Mouse (Mus musculus) heart, embryonic 11.5 days (tissue): ENCODE measurements around the gene Naa35. TPM values are rescaled to one million over a fixed set of nuclear protein-coding genes. Genes with fewer than 3 reads are reported as not detected.

Experiments
- ATAC-seq: fragments of 200-750 bp; cut with Nextera tagmentation; replicated peaks from 2 replicates; pipeline ENCODE4 v1.8.0; 2017; ENCODE audit warnings: moderate library complexity; ENCODE audit not compliant: insufficient number of reproducible peaks, low FRiP score, low TSS enrichment
- H3K27ac ChIP-seq: fragments of 300-500 bp; sonication (generic); 2 replicates; pipeline ENCODE4 v1.5.1; 2014; ENCODE audit warnings: mild to moderate bottlenecking, low read depth, low read length
- H3K27me3 ChIP-seq: fragments of 300-500 bp; sonication (generic); 2 replicates; pipeline ENCODE4 v1.6.1; 2014; ENCODE audit warnings: mild to moderate bottlenecking, low read length, mixed read lengths; ENCODE audit not compliant: control insufficient read depth, insufficient read depth
- H3K36me3 ChIP-seq: fragments of 300-500 bp; sonication (generic); 2 replicates; pipeline ENCODE4 v1.6.1; 2014; ENCODE audit warnings: mild to moderate bottlenecking, low read length, moderate library complexity, mixed read lengths; ENCODE audit not compliant: control insufficient read depth, insufficient read depth
- H3K4me1 ChIP-seq: fragments of 300-500 bp; sonication (generic); 2 replicates; pipeline ENCODE4 v1.6.1; 2014; ENCODE audit warnings: low read length; ENCODE audit not compliant: control insufficient read depth, insufficient read depth
- H3K4me2 ChIP-seq: fragments of 300-500 bp; sonication (generic); 2 replicates; pipeline ENCODE4 v1.6.1; 2014; ENCODE audit warnings: mild to moderate bottlenecking, moderate library complexity
- H3K4me3 ChIP-seq: fragments of 300-500 bp; sonication (generic); 2 replicates; pipeline ENCODE4 v1.5.1; 2014; ENCODE audit warnings: low read depth, low read length
- H3K9ac ChIP-seq: fragments of 300-500 bp; sonication (generic); 2 replicates; pipeline ENCODE4 v1.6.1; 2014; ENCODE audit warnings: mild to moderate bottlenecking, low read depth, low read length, moderate library complexity
- H3K9me3 ChIP-seq: fragments of 300-500 bp; sonication (generic); replicated peaks from 2 replicates; pipeline ENCODE4 v1.6.1; 2016; ENCODE audit warnings: low read length; ENCODE audit not compliant: control insufficient read depth
- WGBS: fragments of 180-500 bp; shearing (Covaris S2); extraction: QIAGEN DNeasy Blood & Tissue Kit; methylation state at CpG from one replicate; pipeline ENCODE4 v1.1.7; 2014; ENCODE audit not compliant: insufficient replicate concordance; 5-methylcytosine and 5-hydroxymethylcytosine counted together
- polyA plus RNA-seq: library from polyadenylated mRNA; unstranded; fragments of >200 nt; fragmentation: Nextera tagmentation; extraction: Ambion mirVana; gene quantifications from 2 replicates; pipeline ENCODE4 v1.2.1, GENCODE M21; 2014

Gene Naa35
- polyA plus RNA-seq, 1 experiment from 2014 or later = 67.0 TPM

GRCm38 (mm10) chr13:59648598-59648997 is 63.5 kb downstream of the Naa35 start:
- WGBS = 81% methylated on average over 6 of the region's 6 CpGs
- Histone ChIP-seq H3K4me3 (no peak overlapping the region), H3K27ac (no peak overlapping the region), H3K4me1 (peaks cover 44% of the 10 kb centered on the region), H3K4me2 (no peak overlapping the region), H3K36me3 (peaks cover 4% of the 10 kb centered on the region; the same call in 1 of the 2 replicates), H3K27me3 (no peaks in the 10 kb centered on the region), H3K9ac (no peak overlapping the region), H3K9me3 (no peaks in the 10 kb centered on the region)
- no peak for ATAC-seq

GRCm38 (mm10) chr13:59649781-59650180 is 64.7 kb downstream of the Naa35 start:
- WGBS = 80% methylated on average over 5 of the region's 5 CpGs
- Histone ChIP-seq H3K9me3 (no peaks in the 10 kb centered on the region), H3K27ac (no peak overlapping the region), H3K4me3 (no peak overlapping the region), H3K27me3 (no peaks in the 10 kb centered on the region), H3K4me1 (peaks cover 48% of the 10 kb centered on the region), H3K4me2 (no peak overlapping the region), H3K9ac (no peak overlapping the region), H3K36me3 (peaks cover 4% of the 10 kb centered on the region; the same call in 1 of the 2 replicates)
- no peak for ATAC-seq

DNA sequence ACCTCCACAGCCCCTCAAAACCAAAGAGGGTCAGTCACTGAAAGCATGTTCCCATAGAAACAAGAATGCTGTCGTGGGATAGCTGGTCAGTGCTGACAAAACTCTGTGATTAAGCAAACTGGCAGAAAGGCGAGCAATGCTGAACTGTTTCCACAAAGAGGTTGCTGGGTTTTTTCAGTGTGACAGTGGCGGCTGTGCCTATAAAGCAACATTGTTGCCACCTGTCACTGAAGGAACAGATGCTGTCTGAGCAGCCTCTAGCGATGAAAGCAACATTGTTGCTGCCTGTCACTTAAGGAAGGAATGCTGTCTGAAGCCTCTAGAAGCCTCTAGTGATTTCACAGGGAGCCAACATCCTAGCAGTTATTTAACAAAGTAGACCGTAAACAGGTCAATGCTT is 67.6 kb downstream of the Naa35 start:
- Histone ChIP-seq H3K4me1 (peaks cover 28% of the 10 kb centered on the region), H3K4me2 (no peak overlapping the region), H3K27ac (no peak overlapping the region; the same call in 1 of the 2 replicates), H3K36me3 (peaks cover 4% of the 10 kb centered on the region; the same call in 1 of the 2 replicates), H3K9ac (no peak overlapping the region), H3K27me3 (no peaks in the 10 kb centered on the region), H3K4me3 (no peak overlapping the region), H3K9me3 (no peaks in the 10 kb centered on the region)
- 45% methylated on average over 5 of the region's 5 CpGs for WGBS
- no peak for ATAC-seq

GRCm38 (mm10) chr13:59653136-59653535 is 68.1 kb downstream of the Naa35 start:
- WGBS = 68% methylated on average over 3 of the region's 3 CpGs
- no peak for ATAC-seq
- peaks cover 8% of the 10 kb centered on the region; the same call in 1 of the 2 replicates for H3K36me3 ChIP-seq

GRCm38 (mm10) chr13:59654465-59654864 is 69.4 kb downstream of the Naa35 start:
- 0 out of 2 replicates have a peak, but pooled peaks cover 8% of the 10 kb centered on the region for H3K36me3 ChIP-seq
- H3K4me1 ChIP-seq = peaks cover 23% of the 10 kb centered on the region
- no peaks in the 10 kb centered on the region for H3K27me3 ChIP-seq
- H3K9ac ChIP-seq = no peak overlapping the region
- ATAC-seq = no peak
- no peak overlapping the region for H3K4me2 ChIP-seq
- H3K27ac ChIP-seq = no peak overlapping the region
- 92% methylated on average over 5 of the region's 5 CpGs for WGBS
- no peaks in the 10 kb centered on the region for H3K9me3 ChIP-seq
- no peak overlapping the region for H3K4me3 ChIP-seq

More at GRCm38 (mm10) chr13:59653136-59653535, 68.1 kb downstream of the Naa35 start:
- Histone ChIP-seq H3K27me3 (no peaks in the 10 kb centered on the region), H3K9ac (no peak overlapping the region), H3K4me2 (no peak overlapping the region), H3K4me3 (no peak overlapping the region), H3K9me3 (no peaks in the 10 kb centered on the region), H3K4me1 (peaks cover 23% of the 10 kb centered on the region), H3K27ac (no peak overlapping the region)

- no peaks in the 10 kb centered on the region for H3K9me3 ChIP-seq
- H3K9ac ChIP-seq = no peak overlapping the region
- peaks cover 8% of the 10 kb centered on the region; the same call in 1 of the 2 replicates for H3K36me3 ChIP-seq
- H3K27me3 ChIP-seq = no peaks in the 10 kb centered on the region
- no peak overlapping the region for H3K4me2 ChIP-seq
- no peak overlapping the region for H3K4me3 ChIP-seq
- H3K4me1 ChIP-seq = peaks cover 23% of the 10 kb centered on the region
- ATAC-seq = no peak
- 89% methylated on average over 15 of the region's 15 CpGs for WGBS
- no peak overlapping the region for H3K27ac ChIP-seq
Measured at GRCm38 (mm10) chr13:59655718-59656315, 70.8 kb downstream of the Naa35 start.

DNA sequence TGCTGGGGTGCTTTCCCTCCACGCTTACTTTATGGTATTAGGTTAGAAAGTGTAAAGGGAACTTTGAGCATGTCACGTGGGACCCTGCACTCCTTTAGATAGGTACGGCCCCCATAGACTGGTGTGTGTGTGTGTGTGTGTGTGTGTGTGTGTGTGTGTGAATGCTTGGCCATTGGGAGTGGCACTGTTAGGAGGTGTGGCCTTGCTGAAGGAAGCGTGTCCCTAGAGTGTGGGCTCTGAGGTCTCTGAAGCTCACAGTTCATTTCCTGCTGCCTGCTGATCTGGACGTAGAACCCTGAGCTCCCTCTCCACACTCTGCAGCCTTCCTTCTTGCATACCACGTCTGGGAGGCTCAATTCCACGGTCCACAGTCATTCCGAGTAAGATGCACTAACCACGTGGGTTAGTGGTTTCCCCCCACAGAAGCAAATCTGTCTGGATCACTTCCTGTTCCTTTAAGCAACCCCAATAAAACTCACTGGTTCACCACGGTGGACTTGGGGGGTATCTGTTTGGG is 71.3 kb downstream of the Naa35 start:
- 65% methylated on average over 10 of the region's 10 CpGs for WGBS
- Histone ChIP-seq H3K9ac (no peak overlapping the region), H3K4me1 (peaks cover 23% of the 10 kb centered on the region), H3K27ac (no peak overlapping the region), H3K27me3 (no peaks in the 10 kb centered on the region), H3K9me3 (no peaks in the 10 kb centered on the region), H3K4me3 (no peak overlapping the region), H3K4me2 (no peak overlapping the region), H3K36me3 (peaks cover 8% of the 10 kb centered on the region; the same call in 1 of the 2 replicates)
- ATAC-seq = no peak

- WGBS = 67% methylated on average over 4 of the region's 4 CpGs
- ATAC-seq = no peak
Measured at GRCm38 (mm10) chr13:59656975-59657388, 71.9 kb downstream of the Naa35 start.

DNA sequence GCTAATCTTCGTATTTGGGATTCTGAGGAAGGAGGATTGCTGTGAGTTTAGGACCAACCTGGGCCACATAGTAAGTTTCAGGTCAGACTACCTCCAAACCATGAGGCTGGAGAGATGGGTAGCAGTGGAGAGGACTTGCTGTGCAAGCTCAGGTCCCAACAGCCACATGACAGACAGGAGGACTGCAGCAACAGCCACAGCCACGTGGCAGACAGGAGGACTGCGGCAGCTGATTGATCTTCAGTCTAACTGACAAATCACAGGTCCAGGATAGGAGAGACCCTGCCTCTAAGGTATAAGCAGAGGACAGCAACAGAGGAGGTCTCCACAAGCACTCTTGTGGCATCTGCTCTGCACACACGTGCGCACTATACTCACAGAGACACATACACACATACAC is 72.7 kb downstream of the Naa35 start:
- no peak overlapping the region for H3K4me2 ChIP-seq
- no peak for ATAC-seq
- H3K9me3 ChIP-seq = no peaks in the 10 kb centered on the region
- H3K36me3 ChIP-seq = peaks cover 12% of the 10 kb centered on the region
- H3K27ac ChIP-seq = no peak overlapping the region
- no peak overlapping the region for H3K9ac ChIP-seq
- 87% methylated on average over 5 of the region's 5 CpGs for WGBS
- no peak overlapping the region for H3K4me3 ChIP-seq
- no peaks in the 10 kb centered on the region for H3K27me3 ChIP-seq
- H3K4me1 ChIP-seq = peaks cover 15% of the 10 kb centered on the region

More at GRCm38 (mm10) chr13:59656975-59657388, 71.9 kb downstream of the Naa35 start:
- H3K27me3 ChIP-seq = no peaks in the 10 kb centered on the region
- H3K4me3 ChIP-seq = no peak overlapping the region
- H3K36me3 ChIP-seq = peaks cover 8% of the 10 kb centered on the region; the same call in 1 of the 2 replicates
- no peak overlapping the region for H3K27ac ChIP-seq
- H3K9me3 ChIP-seq = no peaks in the 10 kb centered on the region
- H3K4me2 ChIP-seq = no peak overlapping the region
- peaks cover 23% of the 10 kb centered on the region for H3K4me1 ChIP-seq
- H3K9ac ChIP-seq = no peak overlapping the region
